Mouse (Mus musculus) ES-Bruce4 (cell line): ENCODE results near the gene Pold4. TPM values are rescaled to one million over a fixed set of nuclear protein-coding genes. Genes with fewer than 3 reads are reported as not detected.

ENCODE experiments used
- H3K27ac ChIP-seq: 2 replicates; pipeline ENCODE4 v1.5.1; 2012; ENCODE audit warnings: low read length, inconsistent platforms; ENCODE audit not compliant: insufficient read depth
- H3K27me3 ChIP-seq: 2 replicates; pipeline ENCODE4 v1.6.1; 2012; ENCODE audit warnings: mild to moderate bottlenecking, low read length, inconsistent platforms; ENCODE audit not compliant: control insufficient read depth, poor library complexity, insufficient read depth, severe bottlenecking
- H3K36me3 ChIP-seq: 2 replicates; pipeline ENCODE4 v1.6.1; 2012; ENCODE audit warnings: inconsistent platforms, mild to moderate bottlenecking, low read length, moderate library complexity; ENCODE audit not compliant: control insufficient read depth, poor library complexity, insufficient read depth, severe bottlenecking
- H3K4me1 ChIP-seq: one replicate; pipeline ENCODE4 v1.8.1; 2011; ENCODE audit warnings: low read length; ENCODE audit not compliant: control insufficient read depth, insufficient read depth
- H3K4me3 ChIP-seq: 2 replicates; pipeline ENCODE4 v1.5.1; 2011; ENCODE audit warnings: low read depth, mild to moderate bottlenecking, low read length
- H3K9ac ChIP-seq: 2 replicates; pipeline ENCODE4 v1.6.1; 2012; ENCODE audit warnings: low read depth, mild to moderate bottlenecking, inconsistent platforms; ENCODE audit not compliant: poor library complexity, severe bottlenecking
- H3K9me3 ChIP-seq: replicated peaks from 2 replicates; pipeline ENCODE4 v1.6.1; 2012; ENCODE audit warnings: mild to moderate bottlenecking, low read length, inconsistent platforms; ENCODE audit not compliant: control insufficient read depth, poor library complexity, insufficient read depth, severe bottlenecking
- CTCF ChIP-seq: IDR thresholded peaks from one replicate; pipeline ENCODE4 v1.8.1; 2011; ENCODE audit warnings: low read depth, low read length
- EP300 ChIP-seq: IDR thresholded peaks from 2 replicates; pipeline ENCODE4 v1.6.1; 2011; ENCODE audit warnings: low read depth, low read length; ENCODE audit not compliant: insufficient read depth
- POLR2A ChIP-seq: IDR thresholded peaks from one replicate; pipeline ENCODE4 v1.8.1; 2011; ENCODE audit warnings: low read length; ENCODE audit not compliant: insufficient read depth
- polyA plus RNA-seq: library from polyadenylated mRNA; stranded (reverse); fragments of >200 nt; gene quantifications from 2 replicates; pipeline ENCODE4 v1.2.4, GENCODE M21; 2011; ENCODE audit warnings: low read depth; ENCODE audit not compliant: missing spikeins, insufficient read depth, insufficient read length

Gene Pold4
- polyA plus RNA-seq, 1 experiment = 26.7 TPM

DNA sequence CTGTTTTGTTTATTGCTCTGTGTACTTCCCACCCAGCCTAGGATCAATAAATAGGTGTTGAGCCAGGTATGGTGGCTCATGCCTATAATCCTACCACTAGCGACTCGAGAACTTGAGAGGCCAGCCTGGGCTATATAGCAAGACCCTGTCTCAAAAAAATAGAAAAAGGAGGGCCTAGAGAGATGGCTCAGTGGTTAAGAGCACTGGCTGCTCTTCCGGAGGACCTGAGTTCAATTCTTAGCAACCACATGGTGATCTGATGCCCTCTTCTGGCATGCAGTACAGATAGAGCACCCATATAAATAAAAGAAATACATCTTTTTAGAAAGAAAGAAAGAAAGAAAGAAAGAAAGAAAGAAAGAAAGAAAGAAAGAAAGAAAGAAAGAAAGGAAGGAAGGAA, 28.6 kb upstream of the Pold4 start:
- H3K4me1 ChIP-seq = no peaks in the 10 kb centered on the region
- H3K9ac ChIP-seq = no peak overlapping the region
- no peak overlapping the region for H3K4me3 ChIP-seq
- peaks cover 15% of the 10 kb centered on the region for H3K36me3 ChIP-seq
- TF ChIP-seq POLR2A (no peak), EP300 (no peak), CTCF (no peak)
- H3K9me3 ChIP-seq = no peaks in the 10 kb centered on the region
- no peaks in the 10 kb centered on the region for H3K27me3 ChIP-seq
- no peak overlapping the region for H3K27ac ChIP-seq

DNA sequence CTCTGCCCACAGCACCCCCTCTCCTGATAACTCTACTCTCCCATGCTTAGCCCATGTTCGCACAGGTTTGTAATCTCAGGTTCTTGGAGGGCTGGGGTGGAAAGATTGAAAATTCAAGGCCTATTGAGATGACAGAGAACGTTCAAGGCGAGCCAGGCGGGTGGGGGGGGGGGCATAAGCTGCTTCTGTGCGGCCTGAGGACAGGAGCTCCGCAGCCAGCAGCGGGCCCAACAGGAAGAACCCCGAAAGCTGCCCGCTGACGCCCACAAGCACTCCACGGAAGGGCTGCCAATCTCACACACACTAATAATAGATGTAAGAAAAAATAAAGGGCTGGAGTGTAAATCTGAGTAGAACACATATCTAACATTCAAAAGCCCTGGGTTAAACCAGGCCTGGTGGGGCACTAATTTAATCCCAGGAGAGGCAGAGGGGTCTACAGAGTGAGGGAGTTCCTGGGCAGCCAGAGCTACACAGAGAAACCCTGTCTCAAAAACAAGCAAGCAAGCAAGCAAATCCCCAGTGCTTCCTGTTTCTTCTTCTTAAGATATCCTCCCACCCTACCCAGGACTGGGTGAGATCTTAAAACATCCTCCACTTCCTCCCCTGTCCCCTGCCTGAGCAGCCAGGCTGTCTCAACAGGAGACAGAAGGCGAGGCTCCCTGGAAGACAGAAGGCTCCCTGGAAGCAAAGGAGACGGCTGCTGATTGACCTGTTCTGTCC, 27.9 kb upstream of the Pold4 start:
- no peak overlapping the region for H3K27ac ChIP-seq
- H3K4me1 ChIP-seq = no peaks in the 10 kb centered on the region
- no peaks in the 10 kb centered on the region for H3K27me3 ChIP-seq
- H3K9ac ChIP-seq = no peak overlapping the region
- no peak overlapping the region for H3K4me3 ChIP-seq
- no peaks in the 10 kb centered on the region for H3K9me3 ChIP-seq
- peaks cover 9% of the 10 kb centered on the region for H3K36me3 ChIP-seq
- TF ChIP-seq CTCF (no peak), EP300 (no peak), POLR2A (no peak)

DNA sequence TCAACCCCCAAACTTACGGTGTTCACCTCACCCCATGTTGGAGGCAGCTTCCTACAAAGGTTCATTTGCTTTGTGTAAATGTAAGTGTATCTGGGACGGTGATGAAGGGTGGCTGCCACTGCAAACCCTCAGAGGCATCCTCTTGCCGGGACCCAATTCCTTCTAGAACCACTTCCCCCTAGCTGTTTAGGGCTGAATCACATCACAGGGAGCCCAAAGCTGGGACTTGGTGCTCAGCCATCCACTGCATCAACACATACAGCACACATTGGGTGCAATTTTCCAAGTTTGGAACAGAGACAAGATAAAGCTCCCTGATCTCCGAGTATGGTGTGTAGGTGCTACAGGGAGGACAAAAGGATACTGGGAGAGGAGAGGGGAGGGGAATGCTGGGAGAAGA, 26.8 kb upstream of the Pold4 start:
- Histone ChIP-seq H3K36me3 (no peaks in the 10 kb centered on the region; the same call in 1 of the 2 replicates), H3K27ac (no peak overlapping the region), H3K9me3 (no peaks in the 10 kb centered on the region), H3K27me3 (no peaks in the 10 kb centered on the region), H3K9ac (no peak overlapping the region), H3K4me3 (no peak overlapping the region), H3K4me1 (no peaks in the 10 kb centered on the region)
- TF ChIP-seq EP300 (no peak), POLR2A (no peak), CTCF (no peak)

DNA sequence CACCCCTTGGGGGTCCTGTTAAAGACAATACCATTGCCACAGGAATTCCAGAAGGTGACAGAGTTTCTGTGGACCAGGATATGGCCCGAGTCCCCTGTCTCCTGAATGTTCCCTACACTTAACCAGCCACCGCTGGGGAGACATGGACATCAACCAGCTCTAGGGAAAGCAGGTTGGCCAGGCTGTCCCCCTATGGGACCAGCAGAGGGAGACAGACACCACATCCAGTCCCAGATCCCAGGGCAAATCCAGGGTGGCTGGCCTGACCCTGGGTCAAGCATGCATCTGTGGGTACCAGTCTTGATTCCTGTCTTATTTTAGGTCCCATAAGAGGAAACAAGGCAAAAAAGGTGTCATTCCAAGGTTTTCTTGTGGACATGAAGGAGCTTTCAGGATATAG, 24.7 kb upstream of the Pold4 start:
- Histone ChIP-seq H3K27me3 (no peaks in the 10 kb centered on the region), H3K27ac (no peak overlapping the region), H3K4me1 (no peaks in the 10 kb centered on the region), H3K4me3 (no peak overlapping the region), H3K9ac (no peak overlapping the region), H3K36me3 (no peaks in the 10 kb centered on the region), H3K9me3 (no peaks in the 10 kb centered on the region)
- peak; percentile 98 for TF ChIP-seq CTCF
- TF ChIP-seq EP300 = peak; percentile 44; the same call in 1 of the 2 replicates
- no peak for TF ChIP-seq POLR2A

DNA sequence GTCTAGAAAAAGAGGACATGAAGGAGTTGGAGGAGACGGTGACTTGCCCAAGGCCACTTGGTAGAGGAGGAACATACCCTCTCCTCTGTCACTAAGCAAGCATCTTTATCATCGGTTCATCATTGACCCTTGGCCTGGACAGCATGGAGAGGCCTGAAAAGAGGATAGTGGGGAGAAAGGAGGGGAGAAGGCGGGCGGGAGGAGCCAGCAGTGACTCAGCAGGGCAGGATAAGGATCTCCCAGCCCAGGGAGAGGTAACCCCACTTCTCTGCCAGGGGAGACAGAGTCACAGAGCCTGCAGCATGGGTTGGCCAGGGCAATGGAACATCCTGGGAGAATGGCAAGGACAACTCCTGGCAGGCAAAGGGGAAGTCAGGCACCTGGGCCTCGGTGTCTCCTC, 23.1 kb upstream of the Pold4 start:
- Histone ChIP-seq H3K27me3 (no peaks in the 10 kb centered on the region), H3K4me1 (no peaks in the 10 kb centered on the region), H3K36me3 (no peaks in the 10 kb centered on the region), H3K4me3 (no peak overlapping the region), H3K9ac (no peak overlapping the region), H3K9me3 (no peaks in the 10 kb centered on the region), H3K27ac (no peak overlapping the region)
- TF ChIP-seq EP300 = no peak
- no peak for TF ChIP-seq POLR2A
- TF ChIP-seq CTCF = no peak

DNA sequence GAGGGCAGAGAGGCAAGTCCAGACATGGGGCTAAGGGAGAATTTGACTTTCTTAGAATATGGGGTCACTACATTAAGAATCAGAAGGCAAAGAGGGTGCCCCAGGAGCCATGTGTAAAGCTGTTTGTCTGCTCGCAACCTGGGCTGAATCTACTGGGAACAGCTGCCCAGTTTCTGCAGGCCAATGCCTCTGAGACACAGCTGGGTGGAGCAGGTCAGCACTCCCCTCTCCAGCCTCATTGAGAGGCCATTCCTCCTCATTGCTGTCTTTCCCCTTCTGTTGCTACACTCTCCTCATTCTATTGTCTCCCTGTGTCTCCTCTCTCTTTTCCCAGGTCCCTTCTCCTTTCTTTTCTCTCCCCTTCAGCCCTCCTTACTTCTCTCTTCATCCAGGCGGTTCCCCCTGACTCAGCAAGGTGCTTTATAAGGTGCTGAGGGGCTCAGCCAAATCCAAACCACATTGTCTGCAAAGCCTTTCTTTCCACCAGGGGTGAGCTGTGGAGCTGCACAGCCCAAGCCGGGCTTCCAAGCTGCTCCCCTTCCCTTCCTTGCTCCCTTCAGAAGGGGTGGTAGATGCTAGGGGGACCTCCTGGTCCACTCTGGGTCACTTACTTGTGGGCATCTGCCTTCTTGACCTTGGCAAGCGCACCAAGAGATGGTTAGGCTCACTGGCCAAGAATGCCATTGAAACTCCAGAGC, 19.7 kb upstream of the Pold4 start:
- Histone ChIP-seq H3K27me3 (peaks cover 13% of the 10 kb centered on the region), H3K4me1 (no peaks in the 10 kb centered on the region), H3K9me3 (no peaks in the 10 kb centered on the region), H3K9ac (no peak overlapping the region), H3K4me3 (no peak overlapping the region), H3K27ac (no peak overlapping the region), H3K36me3 (no peaks in the 10 kb centered on the region)
- TF ChIP-seq EP300 (no peak), CTCF (no peak), POLR2A (no peak)
